Mouse (Mus musculus): ENCODE data around the gene Zbtb24. TPM values are rescaled to one million over a fixed set of nuclear protein-coding genes. Genes with fewer than 3 reads are reported as not detected.

Gene Zbtb24
- total and polyA plus RNA-seq, 3 experiments = 6.0 to 7.9 (median 6.9) TPM

- H3K9ac ChIP-seq (ENCODE audit: low read depth, low read length) = no peak overlapping the region
- DNase-seq = no peak
- intact Hi-C loops (cut with DNase I) = no loop called here
- no peaks in the 10 kb centered on the region for H3K4me1 ChIP-seq (ENCODE audit: control insufficient read depth, insufficient read depth, low read length)
- H3K36me3 ChIP-seq (ENCODE audit: control insufficient read depth, insufficient read depth, low read length) = no peaks in the 10 kb centered on the region
- 55% methylated on average over 9 of the region's 9 CpGs for WGBS
- H3K4me3 ChIP-seq = no peak overlapping the region
- TF ChIP-seq EP300 (IDR thresholded peaks at IDR 0.05; ENCODE audit: insufficient read depth, low read depth, low read length) (no peak), POLR2A (IDR thresholded peaks at IDR 0.05; ENCODE audit: insufficient read depth, low read depth, low read length) (no peak), CTCF (IDR thresholded peaks at IDR 0.05) (no peak)
- no peaks in the 10 kb centered on the region for H3K27me3 ChIP-seq (ENCODE audit: control insufficient read depth, insufficient read depth, low read length)
- H3K79me2 ChIP-seq (replicated peaks; ENCODE audit: control insufficient read depth, insufficient read depth, low read length) = no peaks in the 10 kb centered on the region
- H3K27ac ChIP-seq = no peak overlapping the region
Measured at GRCm38 (mm10) chr10:41420496-41421200, 29.5 kb upstream of the Zbtb24 start.

- TF ChIP-seq CTCF (IDR thresholded peaks at IDR 0.05) (no peak), EP300 (IDR thresholded peaks at IDR 0.05; ENCODE audit: insufficient read depth, low read depth, low read length) (no peak), POLR2A (IDR thresholded peaks at IDR 0.05; ENCODE audit: insufficient read depth, low read depth, low read length) (no peak)
- Histone ChIP-seq H3K79me2 (replicated peaks; ENCODE audit: control insufficient read depth, insufficient read depth, low read length) (no peaks in the 10 kb centered on the region), H3K4me3 (no peak overlapping the region), H3K9ac (ENCODE audit: low read depth, low read length) (no peak overlapping the region), H3K27me3 (ENCODE audit: control insufficient read depth, insufficient read depth, low read length) (no peaks in the 10 kb centered on the region), H3K27ac (no peak overlapping the region), H3K4me1 (ENCODE audit: control insufficient read depth, insufficient read depth, low read length) (no peaks in the 10 kb centered on the region), H3K36me3 (ENCODE audit: control insufficient read depth, insufficient read depth, low read length) (no peaks in the 10 kb centered on the region)
- intact Hi-C loops (cut with DNase I) = no loop called here
- 87% methylated on average over 2 of the region's 2 CpGs for WGBS
- no peak for DNase-seq
Measured at GRCm38 (mm10) chr10:41423681-41424080, 26.5 kb upstream of the Zbtb24 start.

GRCm38 (mm10) chr10:41426368-41426767, 23.8 kb upstream of the Zbtb24 start:
- whole genome bisulfite sequencing = 69% methylated on average over 6 of the region's 6 CpGs
- Histone ChIP-seq H3K36me3 (ENCODE audit: control insufficient read depth, insufficient read depth, low read length) (no peaks in the 10 kb centered on the region), H3K4me3 (no peak overlapping the region), H3K9ac (ENCODE audit: low read depth, low read length) (no peak overlapping the region), H3K79me2 (replicated peaks; ENCODE audit: control insufficient read depth, insufficient read depth, low read length) (no peaks in the 10 kb centered on the region), H3K27me3 (ENCODE audit: control insufficient read depth, insufficient read depth, low read length) (no peaks in the 10 kb centered on the region), H3K27ac (no peak overlapping the region), H3K4me1 (ENCODE audit: control insufficient read depth, insufficient read depth, low read length) (no peaks in the 10 kb centered on the region)
- intact Hi-C loops (cut with DNase I) = no loop called here
- DNase-seq = no peak
- TF ChIP-seq POLR2A (IDR thresholded peaks at IDR 0.05; ENCODE audit: insufficient read depth, low read depth, low read length) (no peak), EP300 (IDR thresholded peaks at IDR 0.05; ENCODE audit: insufficient read depth, low read depth, low read length) (no peak), CTCF (IDR thresholded peaks at IDR 0.05) (no peak)

GRCm38 (mm10) chr10:41434624-41435023, 15.6 kb upstream of the Zbtb24 start:
- no peak overlapping the region for H3K27ac ChIP-seq
- H3K36me3 ChIP-seq (ENCODE audit: control insufficient read depth, insufficient read depth, low read length) = no peaks in the 10 kb centered on the region
- H3K9ac ChIP-seq (ENCODE audit: low read depth, low read length) = no peak overlapping the region
- TF ChIP-seq POLR2A (IDR thresholded peaks at IDR 0.05; ENCODE audit: insufficient read depth, low read depth, low read length) (no peak), CTCF (IDR thresholded peaks at IDR 0.05) (peak; percentile 89)
- DNase-seq = peak; percentile 47 to 60
- no peaks in the 10 kb centered on the region for H3K79me2 ChIP-seq (replicated peaks; ENCODE audit: control insufficient read depth, insufficient read depth, low read length)
- H3K27me3 ChIP-seq (ENCODE audit: control insufficient read depth, insufficient read depth, low read length) = no peaks in the 10 kb centered on the region
- H3K4me3 ChIP-seq = no peak overlapping the region
- no peaks in the 10 kb centered on the region for H3K4me1 ChIP-seq (ENCODE audit: control insufficient read depth, insufficient read depth, low read length)
- 27% methylated on average over 4 of the region's 4 CpGs for WGBS
- intact Hi-C loops (cut with DNase I) = loop anchor here (10.0 kb wide), 2 partner anchors 70 to 250 kb away; no protein-coding TSS in a partner anchor

GRCm38 (mm10) chr10:41435141-41435540, 15.0 kb upstream of the Zbtb24 start:
- no peaks in the 10 kb centered on the region for H3K4me1 ChIP-seq (ENCODE audit: control insufficient read depth, insufficient read depth, low read length)
- no peak for DNase-seq
- H3K9ac ChIP-seq (ENCODE audit: low read depth, low read length) = no peak overlapping the region
- H3K27me3 ChIP-seq (ENCODE audit: control insufficient read depth, insufficient read depth, low read length) = no peaks in the 10 kb centered on the region
- no peak for TF ChIP-seq POLR2A (IDR thresholded peaks at IDR 0.05; ENCODE audit: insufficient read depth, low read depth, low read length)
- no peak for TF ChIP-seq CTCF (IDR thresholded peaks at IDR 0.05)
- TF ChIP-seq EP300 (IDR thresholded peaks at IDR 0.05; ENCODE audit: insufficient read depth, low read depth, low read length) = no peak
- H3K4me3 ChIP-seq = no peak overlapping the region
- 26% methylated on average over 3 of the region's 3 CpGs for WGBS
- H3K27ac ChIP-seq = no peak overlapping the region
- H3K79me2 ChIP-seq (replicated peaks; ENCODE audit: control insufficient read depth, insufficient read depth, low read length) = no peaks in the 10 kb centered on the region
- intact Hi-C loops (cut with DNase I) = loop anchor here (10.0 kb wide), 2 partner anchors 70 to 250 kb away; no protein-coding TSS in a partner anchor
- no peaks in the 10 kb centered on the region for H3K36me3 ChIP-seq (ENCODE audit: control insufficient read depth, insufficient read depth, low read length)

GRCm38 (mm10) chr10:41448216-41448615, 2.0 kb upstream of the Zbtb24 start:
- no peak for TF ChIP-seq CTCF (IDR thresholded peaks at IDR 0.05)
- TF ChIP-seq POLR2A (IDR thresholded peaks at IDR 0.05; ENCODE audit: insufficient read depth, low read depth, low read length) = no peak
- TF ChIP-seq EP300 (IDR thresholded peaks at IDR 0.05; ENCODE audit: insufficient read depth, low read depth, low read length) = no peak
- DNase-seq = no peak
- intact Hi-C loops (cut with DNase I) = no loop called here
- no peaks in the 10 kb centered on the region for H3K36me3 ChIP-seq (ENCODE audit: control insufficient read depth, insufficient read depth, low read length)
- no peaks in the 10 kb centered on the region for H3K27me3 ChIP-seq (ENCODE audit: control insufficient read depth, insufficient read depth, low read length)
- H3K4me3 ChIP-seq = no peak overlapping the region
- no peak overlapping the region for H3K9ac ChIP-seq (ENCODE audit: low read depth, low read length)
- peaks cover 2% of the 10 kb centered on the region; the same call in 1 of the 2 replicates for H3K4me1 ChIP-seq (ENCODE audit: control insufficient read depth, insufficient read depth, low read length)
- 47% methylated on average over 1 of the region's 1 CpGs for WGBS
- no peaks in the 10 kb centered on the region for H3K79me2 ChIP-seq (replicated peaks; ENCODE audit: control insufficient read depth, insufficient read depth, low read length)
- H3K27ac ChIP-seq = no peak overlapping the region
